Mouse (Mus musculus): ENCODE results near the gene Sclt1.

The Sclt1 gene

GRCm38 (mm10) chr3:41606330-41606664 lies 136.0 kb downstream of the Sclt1 start:
- DNase-seq (ENCODE audit: low read depth, low spot score): peak; percentile 16

- no peak for DNase-seq (ENCODE audit: low read depth, low spot score)
Observed at GRCm38 (mm10) chr3:41605601-41606329, 136.5 kb downstream of the Sclt1 start.

GRCm38 (mm10) chr3:41604629-41605321 lies 137.5 kb downstream of the Sclt1 start:
- DNase-seq (ENCODE audit: low read depth, low spot score): peak; percentile 29

- no peak for DNase-seq (ENCODE audit: low read depth, low spot score)
Observed at GRCm38 (mm10) chr3:41603470-41604019, 138.8 kb downstream of the Sclt1 start.

GRCm38 (mm10) chr3:41602933-41603332 lies 139.4 kb downstream of the Sclt1 start:
- no peak for DNase-seq (ENCODE audit: low read depth, low spot score)

- no peak for DNase-seq (ENCODE audit: low read depth, low spot score)
Observed at GRCm38 (mm10) chr3:41601226-41602020, 140.9 kb downstream of the Sclt1 start.

GRCm38 (mm10) chr3:41599806-41600589 lies 142.3 kb downstream of the Sclt1 start:
- peak; percentile 61 for DNase-seq (ENCODE audit: low read depth, low spot score)

GRCm38 (mm10) chr3:41599226-41599625 lies 143.1 kb downstream of the Sclt1 start:
- no peak for DNase-seq (ENCODE audit: low read depth, low spot score)

GRCm38 (mm10) chr3:41598412-41598811 lies 143.9 kb downstream of the Sclt1 start:
- no peak for DNase-seq (ENCODE audit: low read depth, low spot score)

- DNase-seq (ENCODE audit: low read depth, low spot score): no peak
Observed at GRCm38 (mm10) chr3:41597036-41597435, 145.3 kb downstream of the Sclt1 start.

- no peak for DNase-seq (ENCODE audit: low read depth, low spot score)
Observed at GRCm38 (mm10) chr3:41595010-41595409, 147.3 kb downstream of the Sclt1 start.

- DNase-seq (ENCODE audit: low read depth, low spot score): no peak
Observed at GRCm38 (mm10) chr3:41594097-41594879, 148.0 kb downstream of the Sclt1 start.

GRCm38 (mm10) chr3:41592805-41593204 lies 149.5 kb downstream of the Sclt1 start:
- no peak for DNase-seq (ENCODE audit: low read depth, low spot score)

- no peak for DNase-seq (ENCODE audit: low read depth, low spot score)
Observed at GRCm38 (mm10) chr3:41591651-41592170, 150.6 kb downstream of the Sclt1 start.

GRCm38 (mm10) chr3:41590695-41591559 lies 151.4 kb downstream of the Sclt1 start:
- DNase-seq (ENCODE audit: low read depth, low spot score): no peak

- DNase-seq (ENCODE audit: low read depth, low spot score): no peak
Observed at GRCm38 (mm10) chr3:41589988-41590387, 152.3 kb downstream of the Sclt1 start.

- DNase-seq (ENCODE audit: low read depth, low spot score): no peak
Observed at GRCm38 (mm10) chr3:41589246-41589914, 152.9 kb downstream of the Sclt1 start.

- DNase-seq (ENCODE audit: low read depth, low spot score): no peak
Observed at GRCm38 (mm10) chr3:41588495-41588894, 153.8 kb downstream of the Sclt1 start.

GRCm38 (mm10) chr3:41587588-41587987 lies 154.7 kb downstream of the Sclt1 start:
- DNase-seq (ENCODE audit: low read depth, low spot score): peak; percentile 20
